Mouse (Mus musculus) bone marrow, adult 2 months (tissue): ENCODE results near the gene Nell2.

Source experiments
- CTCF ChIP-seq: fragments of 200-500 bp; IDR thresholded peaks from 2 replicates; pipeline ENCODE4 v1.5.1; 2011; ENCODE audit warnings: low read length, control low read depth; ENCODE audit not compliant: control insufficient read depth, insufficient read depth
- POLR2A ChIP-seq: fragments of 200-500 bp; IDR thresholded peaks from 2 replicates; pipeline ENCODE4 v1.6.1; 2011; ENCODE audit warnings: low read depth, mild to moderate bottlenecking, control low read depth, low read length, borderline replicate concordance; ENCODE audit not compliant: control insufficient read depth

GRCm38 (mm10) chr15:95075356-95075755 is 453.0 kb downstream of the Nell2 start:
- TF ChIP-seq POLR2A (no peak), CTCF (no peak)
